Mouse (Mus musculus) retina, postnatal 1 day (tissue): ENCODE measurements around the gene Sco2.
A peak's percentile ranks its signal among the peaks of the same experiment; 100 is the strongest.

Experiments
- DNase-seq: peaks from one replicate; pipeline ENCODE4 v3.0.0-alpha.2; 2012

Gene Sco2

DNA sequence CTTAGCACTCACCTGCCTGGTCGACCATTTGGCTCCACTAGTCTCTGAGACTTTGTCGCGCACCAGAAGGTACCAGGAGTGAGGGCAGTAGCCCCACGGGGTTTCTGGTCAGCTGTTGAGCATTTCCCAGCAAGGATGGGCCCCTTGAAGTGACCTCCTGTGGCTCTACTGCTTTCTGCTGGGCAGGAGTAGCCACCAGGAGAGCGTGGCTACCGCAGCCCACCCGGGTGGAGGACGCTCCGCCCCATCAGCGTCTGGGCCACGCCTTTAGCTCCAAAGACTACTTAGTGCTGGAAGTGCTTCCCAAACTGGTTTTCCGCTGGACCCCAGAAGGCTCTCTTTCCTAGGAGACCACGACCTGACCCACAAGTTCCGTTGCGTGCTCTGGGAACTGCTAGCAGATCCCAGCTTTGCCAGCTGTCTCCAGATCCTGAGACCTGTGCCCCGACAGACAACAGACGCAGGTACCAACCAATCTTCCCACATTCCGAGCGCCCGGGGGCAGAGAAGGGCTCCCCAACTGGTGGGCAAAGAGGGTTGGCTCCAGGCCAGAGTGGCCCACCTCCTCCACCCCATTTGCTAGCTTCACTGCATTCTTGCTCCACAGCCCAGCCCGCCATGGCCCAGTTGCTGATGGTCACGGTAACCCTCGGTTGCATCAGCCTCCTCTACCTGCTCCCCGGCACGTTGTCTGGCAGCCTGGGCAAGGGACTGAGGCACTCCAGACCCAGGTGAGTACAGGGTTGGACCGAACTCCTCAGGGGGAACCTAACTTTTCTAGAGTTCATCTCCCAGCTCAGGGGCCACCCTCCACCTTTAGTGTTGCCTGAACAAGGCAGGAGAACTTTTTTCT lies 50.8 kb downstream of the Sco2 start, which contains the start of gene Adm2:
Adm2 (plus strand) TSS at position 51 of the 853 bp plus-strand sequence.
- DNase-seq = peak; percentile 32
